Mouse (Mus musculus): ENCODE results near the gene Sos1. TPM values are rescaled to one million over a fixed set of nuclear protein-coding genes. Genes with fewer than 3 reads are reported as not detected.

Sos1 gene
- polyA plus RNA-seq, 1 experiment from 2014 or later: 2.6 TPM

- no peak for DNase-seq (ENCODE audit: low spot score)
- Histone ChIP-seq H3K27ac (ENCODE audit: low read length) (no peak overlapping the region), H3K9me3 (ENCODE audit: low read length) (no peaks in the 10 kb centered on the region), H3K4me1 (ENCODE audit: insufficient read depth, low read depth, low read length) (no peaks in the 10 kb centered on the region), H3K9ac (replicated peaks; ENCODE audit: low read depth) (no peak overlapping the region), H3K36me3 (ENCODE audit: insufficient read depth, low read length) (no peaks in the 10 kb centered on the region), H3K4me2 (replicated peaks; ENCODE audit: low read depth, low read length) (no peak overlapping the region), H3K4me3 (ENCODE audit: low read depth, low read length) (no peak overlapping the region), H3K27me3 (replicated peaks; ENCODE audit: insufficient read depth, low read length) (no peaks in the 10 kb centered on the region)
- TF ChIP-seq EP300 (IDR thresholded peaks at IDR 0.05) (no peak), CTCF (IDR thresholded peaks at IDR 0.05) (no peak)
- 83% methylated on average over 8 of the region's 8 CpGs for WGBS
- no peak for ATAC-seq
Observed at GRCm38 (mm10) chr17:80360245-80360644, 120.0 kb downstream of the Sos1 start.

GRCm38 (mm10) chr17:80347234-80347633 is 133.0 kb downstream of the Sos1 start:
- Histone ChIP-seq H3K4me1 (ENCODE audit: insufficient read depth, low read depth, low read length) (no peaks in the 10 kb centered on the region), H3K36me3 (ENCODE audit: insufficient read depth, low read length) (no peaks in the 10 kb centered on the region), H3K4me3 (ENCODE audit: low read depth, low read length) (no peak overlapping the region), H3K27me3 (replicated peaks; ENCODE audit: insufficient read depth, low read length) (no peaks in the 10 kb centered on the region), H3K27ac (ENCODE audit: low read length) (no peak overlapping the region), H3K9ac (replicated peaks; ENCODE audit: low read depth) (no peak overlapping the region), H3K9me3 (ENCODE audit: low read length) (no peaks in the 10 kb centered on the region), H3K4me2 (replicated peaks; ENCODE audit: low read depth, low read length) (no peak overlapping the region)
- DNase-seq (ENCODE audit: low spot score) (peak; percentile 23), ATAC-seq (no peak)
- TF ChIP-seq CTCF (IDR thresholded peaks at IDR 0.05) (no peak), EP300 (IDR thresholded peaks at IDR 0.05) (no peak)
- 46% methylated on average over 6 of the region's 6 CpGs for WGBS

GRCm38 (mm10) chr17:80346591-80347125 is 133.6 kb downstream of the Sos1 start:
- H3K9me3 ChIP-seq (ENCODE audit: low read length): no peaks in the 10 kb centered on the region
- H3K4me1 ChIP-seq (ENCODE audit: insufficient read depth, low read depth, low read length): no peaks in the 10 kb centered on the region
- no peak overlapping the region for H3K27ac ChIP-seq (ENCODE audit: low read length)
- 59% methylated on average over 11 of the region's 11 CpGs for WGBS
- ATAC-seq (no peak), DNase-seq (ENCODE audit: low spot score) (no peak)
- no peaks in the 10 kb centered on the region for H3K36me3 ChIP-seq (ENCODE audit: insufficient read depth, low read length)
- no peak overlapping the region for H3K4me3 ChIP-seq (ENCODE audit: low read depth, low read length)
- no peaks in the 10 kb centered on the region for H3K27me3 ChIP-seq (replicated peaks; ENCODE audit: insufficient read depth, low read length)
- no peak overlapping the region for H3K4me2 ChIP-seq (replicated peaks; ENCODE audit: low read depth, low read length)
- TF ChIP-seq CTCF (IDR thresholded peaks at IDR 0.05) (no peak), EP300 (IDR thresholded peaks at IDR 0.05) (no peak)
- no peak overlapping the region for H3K9ac ChIP-seq (replicated peaks; ENCODE audit: low read depth)

DNA sequence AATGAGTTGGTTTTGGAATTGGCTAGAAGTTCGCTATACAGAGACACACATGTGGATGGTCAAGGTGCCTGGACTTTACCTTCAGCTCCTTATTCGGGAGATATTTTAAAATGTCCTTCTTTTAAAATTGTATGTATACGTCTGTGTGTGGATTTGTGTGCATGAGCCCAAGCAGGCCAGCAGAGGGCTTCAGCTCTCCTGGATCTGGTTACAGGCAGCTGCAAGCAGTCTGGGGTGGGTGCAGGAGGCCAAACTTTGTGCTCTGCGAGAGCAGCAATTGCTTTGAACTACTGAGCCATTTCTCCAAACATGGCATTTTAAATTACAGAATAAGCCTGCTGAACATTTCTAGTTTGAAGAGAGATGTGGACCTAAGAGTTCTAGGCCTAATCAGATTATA is 135.0 kb downstream of the Sos1 start:
- H3K27ac ChIP-seq (ENCODE audit: low read length): no peak overlapping the region
- H3K4me2 ChIP-seq (replicated peaks; ENCODE audit: low read depth, low read length): no peak overlapping the region
- no peak for ATAC-seq
- no peaks in the 10 kb centered on the region for H3K4me1 ChIP-seq (ENCODE audit: insufficient read depth, low read depth, low read length)
- no peaks in the 10 kb centered on the region for H3K9me3 ChIP-seq (ENCODE audit: low read length)
- H3K4me3 ChIP-seq (ENCODE audit: low read depth, low read length): no peak overlapping the region
- DNase-seq (ENCODE audit: low spot score): peak; percentile 13
- 67% methylated on average over 4 of the region's 4 CpGs for WGBS
- H3K9ac ChIP-seq (replicated peaks; ENCODE audit: low read depth): no peak overlapping the region
- TF ChIP-seq CTCF (IDR thresholded peaks at IDR 0.05) (peak; percentile 56), EP300 (IDR thresholded peaks at IDR 0.05) (no peak)
- H3K27me3 ChIP-seq (replicated peaks; ENCODE audit: insufficient read depth, low read length): no peaks in the 10 kb centered on the region
- H3K36me3 ChIP-seq (ENCODE audit: insufficient read depth, low read length): no peaks in the 10 kb centered on the region

Other genes with a start within 250 kb of the Sos1 start
- gene Morn2, start 190.2 kb downstream of the Sos1 start, polyA plus RNA-seq (2015; fragmentation: Nextera tagmentation; extraction: Ambion mirVana): 12.5 and 13.2 TPM in 2 replicates
- gene Dhx57, start 190.0 kb downstream of the Sos1 start, polyA plus RNA-seq (2015; fragmentation: Nextera tagmentation; extraction: Ambion mirVana): 4.2 and 5.7 TPM in 2 replicates
- gene Arhgef33, start 173.0 kb downstream of the Sos1 start, polyA plus RNA-seq (2015; fragmentation: Nextera tagmentation; extraction: Ambion mirVana): 1.0 and 1.2 TPM in 2 replicates
- 1.4 and 1.6 TPM in 2 replicates for gene Gm10190, start 106.9 kb downstream of the Sos1 start, polyA plus RNA-seq (2015; fragmentation: Nextera tagmentation; extraction: Ambion mirVana)
- gene Cdkl4, start 97.4 kb upstream of the Sos1 start, polyA plus RNA-seq (2015; fragmentation: Nextera tagmentation; extraction: Ambion mirVana): 3.4 and 4.9 TPM in 2 replicates
- 37.5 and 44.2 TPM in 2 replicates for gene Map4k3, start 248.0 kb upstream of the Sos1 start, polyA plus RNA-seq (2015; fragmentation: Nextera tagmentation; extraction: Ambion mirVana)

Measured in lung, postnatal 0 days (tissue).